Mouse (Mus musculus): ENCODE data around the gene Acsbg2. TPM values are rescaled to one million over a fixed set of nuclear protein-coding genes. Genes with fewer than 3 reads are reported as not detected.

The Acsbg2 gene
- polyA plus RNA-seq (2015; fragmentation: Illumina TruSeq; extraction: RNeasy Lipid Tissue Mini Kit (QIAGEN cat#74804); ENCODE audit: insufficient read depth, low read depth, low replicate concordance): not detected

GRCm38 (mm10) chr17:56874237-56874636 lies at the start of gene Acsbg2:
Gene Acsbg2 (minus strand): TSS chr17:56874447.

GRCm38 (mm10) chr17:56874936-56875651 lies 847 bp upstream of the Acsbg2 start, which contains the start of gene 1700061G19Rik:
Gene 1700061G19Rik (plus strand): TSS chr17:56875477.

GRCm38 (mm10) chr17:56830411-56831110 lies 43.7 kb downstream of the Acsbg2 start, which contains the start of gene Rfx2:
Gene Rfx2 (minus strand): TSS chr17:56831013.

Other genes starting within 250 kb of the Acsbg2 start
- gene Lonp1, start 247.6 kb downstream of the Acsbg2 start, polyA plus RNA-seq (2015; fragmentation: Illumina TruSeq; extraction: RNeasy Lipid Tissue Mini Kit (QIAGEN cat#74804); ENCODE audit: insufficient read depth, low read depth, low replicate concordance): 10.3 TPM
- gene Catsperd, start 246.3 kb downstream of the Acsbg2 start, polyA plus RNA-seq (2015; fragmentation: Illumina TruSeq; extraction: RNeasy Lipid Tissue Mini Kit (QIAGEN cat#74804); ENCODE audit: insufficient read depth, low read depth, low replicate concordance): 1.2 TPM
- 21.7 TPM for gene Ranbp3, start 201.2 kb downstream of the Acsbg2 start, polyA plus RNA-seq (2015; fragmentation: Illumina TruSeq; extraction: RNeasy Lipid Tissue Mini Kit (QIAGEN cat#74804); ENCODE audit: insufficient read depth, low read depth, low replicate concordance)
- gene Ndufa11, start 156.7 kb downstream of the Acsbg2 start, polyA plus RNA-seq (2015; fragmentation: Illumina TruSeq; extraction: RNeasy Lipid Tissue Mini Kit (QIAGEN cat#74804); ENCODE audit: insufficient read depth, low read depth, low replicate concordance): 59.4 TPM
- 9.3 TPM for gene Vmac, start 156.4 kb downstream of the Acsbg2 start, polyA plus RNA-seq (2015; fragmentation: Illumina TruSeq; extraction: RNeasy Lipid Tissue Mini Kit (QIAGEN cat#74804); ENCODE audit: insufficient read depth, low read depth, low replicate concordance)
- 3.2 TPM for gene Nrtn, start 116.9 kb downstream of the Acsbg2 start, polyA plus RNA-seq (2015; fragmentation: Illumina TruSeq; extraction: RNeasy Lipid Tissue Mini Kit (QIAGEN cat#74804); ENCODE audit: insufficient read depth, low read depth, low replicate concordance)
- 13.9 TPM for gene Dus3l, start 109.7 kb downstream of the Acsbg2 start, polyA plus RNA-seq (2015; fragmentation: Illumina TruSeq; extraction: RNeasy Lipid Tissue Mini Kit (QIAGEN cat#74804); ENCODE audit: insufficient read depth, low read depth, low replicate concordance)
- gene Prr22, start 104.2 kb downstream of the Acsbg2 start, polyA plus RNA-seq (2015; fragmentation: Illumina TruSeq; extraction: RNeasy Lipid Tissue Mini Kit (QIAGEN cat#74804); ENCODE audit: insufficient read depth, low read depth, low replicate concordance): not detected
- gene Rfx2, start 43.4 kb downstream of the Acsbg2 start, polyA plus RNA-seq (2015; fragmentation: Illumina TruSeq; extraction: RNeasy Lipid Tissue Mini Kit (QIAGEN cat#74804); ENCODE audit: insufficient read depth, low read depth, low replicate concordance): 2.0 TPM
- gene 1700061G19Rik, start 1.0 kb upstream of the Acsbg2 start, polyA plus RNA-seq (2015; fragmentation: Illumina TruSeq; extraction: RNeasy Lipid Tissue Mini Kit (QIAGEN cat#74804); ENCODE audit: insufficient read depth, low read depth, low replicate concordance): not detected
- 6.3 TPM for gene Mllt1, start 61.0 kb upstream of the Acsbg2 start, polyA plus RNA-seq (2015; fragmentation: Illumina TruSeq; extraction: RNeasy Lipid Tissue Mini Kit (QIAGEN cat#74804); ENCODE audit: insufficient read depth, low read depth, low replicate concordance)
- not detected for gene Acer1, start 107.7 kb upstream of the Acsbg2 start, polyA plus RNA-seq (2015; fragmentation: Illumina TruSeq; extraction: RNeasy Lipid Tissue Mini Kit (QIAGEN cat#74804); ENCODE audit: insufficient read depth, low read depth, low replicate concordance)
- gene Clpp, start 115.9 kb upstream of the Acsbg2 start, polyA plus RNA-seq (2015; fragmentation: Illumina TruSeq; extraction: RNeasy Lipid Tissue Mini Kit (QIAGEN cat#74804); ENCODE audit: insufficient read depth, low read depth, low replicate concordance): 19.7 TPM
- gene Alkbh7, start 122.9 kb upstream of the Acsbg2 start, polyA plus RNA-seq (2015; fragmentation: Illumina TruSeq; extraction: RNeasy Lipid Tissue Mini Kit (QIAGEN cat#74804); ENCODE audit: insufficient read depth, low read depth, low replicate concordance): 10.0 TPM
- gene Pspn, start 125.6 kb upstream of the Acsbg2 start, polyA plus RNA-seq (2015; fragmentation: Illumina TruSeq; extraction: RNeasy Lipid Tissue Mini Kit (QIAGEN cat#74804); ENCODE audit: insufficient read depth, low read depth, low replicate concordance): not detected
- gene Gtf2f1, start 136.8 kb upstream of the Acsbg2 start, polyA plus RNA-seq (2015; fragmentation: Illumina TruSeq; extraction: RNeasy Lipid Tissue Mini Kit (QIAGEN cat#74804); ENCODE audit: insufficient read depth, low read depth, low replicate concordance): 7.4 TPM
- gene Gm17949, start 137.0 kb upstream of the Acsbg2 start, polyA plus RNA-seq (2015; fragmentation: Illumina TruSeq; extraction: RNeasy Lipid Tissue Mini Kit (QIAGEN cat#74804); ENCODE audit: insufficient read depth, low read depth, low replicate concordance): not detected
- 14.1 TPM for gene Khsrp, start 157.1 kb upstream of the Acsbg2 start, polyA plus RNA-seq (2015; fragmentation: Illumina TruSeq; extraction: RNeasy Lipid Tissue Mini Kit (QIAGEN cat#74804); ENCODE audit: insufficient read depth, low read depth, low replicate concordance)
- gene Slc25a41, start 167.2 kb upstream of the Acsbg2 start, polyA plus RNA-seq (2015; fragmentation: Illumina TruSeq; extraction: RNeasy Lipid Tissue Mini Kit (QIAGEN cat#74804); ENCODE audit: insufficient read depth, low read depth, low replicate concordance): not detected
- gene Crb3, start 184.7 kb upstream of the Acsbg2 start, polyA plus RNA-seq (2015; fragmentation: Illumina TruSeq; extraction: RNeasy Lipid Tissue Mini Kit (QIAGEN cat#74804); ENCODE audit: insufficient read depth, low read depth, low replicate concordance): 20.0 TPM
- gene Slc25a23, start 185.4 kb upstream of the Acsbg2 start, polyA plus RNA-seq (2015; fragmentation: Illumina TruSeq; extraction: RNeasy Lipid Tissue Mini Kit (QIAGEN cat#74804); ENCODE audit: insufficient read depth, low read depth, low replicate concordance): 15.4 TPM
- 3.3 TPM for gene Dennd1c, start 204.1 kb upstream of the Acsbg2 start, polyA plus RNA-seq (2015; fragmentation: Illumina TruSeq; extraction: RNeasy Lipid Tissue Mini Kit (QIAGEN cat#74804); ENCODE audit: insufficient read depth, low read depth, low replicate concordance)
- gene Tubb4a, start 213.3 kb upstream of the Acsbg2 start, polyA plus RNA-seq (2015; fragmentation: Illumina TruSeq; extraction: RNeasy Lipid Tissue Mini Kit (QIAGEN cat#74804); ENCODE audit: insufficient read depth, low read depth, low replicate concordance): 1.5 TPM
- gene Tnfsf9, start 230.9 kb upstream of the Acsbg2 start, polyA plus RNA-seq (2015; fragmentation: Illumina TruSeq; extraction: RNeasy Lipid Tissue Mini Kit (QIAGEN cat#74804); ENCODE audit: insufficient read depth, low read depth, low replicate concordance): 1.3 TPM